Mouse (Mus musculus): Measurements from ENCODE around the gene Taf10. TPM values are rescaled to one million over a fixed set of nuclear protein-coding genes. Genes with fewer than 3 reads are reported as not detected.
A peak's percentile ranks its signal among the peaks of the same experiment; 100 is the strongest.
"Not testable (repeated sequence)": the region's sequence is repeated elsewhere in the genome, so short reads cannot be mapped to it uniquely, and the experiment has no call there.

Taf10 gene
- polyA plus RNA-seq, 1 experiment: 553 TPM

- Histone ChIP-seq H3K27ac (ENCODE audit: control insufficient read depth, insufficient read depth, low read length) (no peak overlapping the region), H3K4me1 (replicated peaks; ENCODE audit: control insufficient read depth, insufficient read depth, low read length) (no peaks in the 10 kb centered on the region), H3K36me3 (ENCODE audit: control insufficient read depth, insufficient read depth, low read length) (no peaks in the 10 kb centered on the region), H3K4me3 (ENCODE audit: control insufficient read depth, insufficient read depth, low read length) (no peak overlapping the region), H3K27me3 (ENCODE audit: control insufficient read depth, insufficient read depth, low read length) (no peaks in the 10 kb centered on the region)
- 51% methylated on average over 51 of the region's 51 CpGs for WGBS
- DNase-seq: no peak
- TF ChIP-seq POLR2A (IDR thresholded peaks at IDR 0.05; ENCODE audit: control insufficient read depth, extremely low read depth, insufficient read depth, low read length, poor library complexity) (no peak), CTCF (IDR thresholded peaks at IDR 0.05; ENCODE audit: borderline replicate concordance, control insufficient read depth, extremely low read depth, insufficient read depth, low read length, poor library complexity) (no peak)
Observed at GRCm38 (mm10) chr7:105761813-105762484, 17.8 kb upstream of the Taf10 start.

DNA sequence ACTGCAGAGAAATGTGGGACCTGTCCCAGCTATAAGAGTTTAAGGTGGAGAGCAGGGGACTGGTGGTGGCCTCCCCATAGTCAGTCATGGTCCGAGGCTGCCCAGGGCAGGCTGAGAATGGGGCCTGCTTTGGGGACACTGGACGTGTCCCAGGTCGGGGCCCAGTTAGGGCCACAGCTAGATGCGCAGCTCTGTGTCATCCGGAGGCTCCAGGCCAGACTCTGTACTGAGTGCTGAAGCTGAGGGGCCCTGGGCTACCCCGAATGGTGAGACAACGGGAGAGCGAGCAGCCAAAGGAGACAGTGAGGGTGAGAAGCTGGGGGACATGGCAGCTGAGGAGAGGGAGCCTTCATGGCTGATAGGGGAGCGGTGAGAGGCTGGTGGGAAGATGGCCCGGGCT, 9.1 kb upstream of the Taf10 start:
- H3K4me1 ChIP-seq (replicated peaks; ENCODE audit: control insufficient read depth, insufficient read depth, low read length): peaks cover 4% of the 10 kb centered on the region
- H3K27ac ChIP-seq (ENCODE audit: control insufficient read depth, insufficient read depth, low read length): no peak overlapping the region

DNA sequence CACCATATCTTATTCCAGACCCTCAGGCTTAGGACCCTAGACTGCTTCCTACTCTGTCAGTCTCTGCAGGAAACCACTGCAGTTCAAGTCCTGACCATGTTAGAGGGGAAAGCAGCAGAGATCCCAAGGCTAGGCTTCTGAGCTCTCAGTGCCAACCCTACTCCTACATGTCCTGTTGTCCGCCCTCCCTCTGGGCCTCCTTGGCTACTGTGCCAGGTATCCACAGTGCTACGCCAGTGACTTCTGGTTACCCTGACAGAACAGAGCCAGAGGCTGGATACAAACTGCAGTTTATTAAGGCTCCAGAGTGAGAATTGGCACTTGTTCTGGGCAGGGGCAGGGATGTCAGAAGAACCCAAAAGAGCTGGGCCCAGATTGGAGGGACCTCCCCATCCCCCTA, 8.6 kb upstream of the Taf10 start:
- WGBS: 96% methylated on average over 2 of the region's 2 CpGs
- no peak overlapping the region for H3K4me3 ChIP-seq (ENCODE audit: control insufficient read depth, insufficient read depth, low read length)
- DNase-seq: no peak

More for the DNA sequence above, 9.1 kb upstream of the Taf10 start:
- Histone ChIP-seq H3K36me3 (ENCODE audit: control insufficient read depth, insufficient read depth, low read length) (no peaks in the 10 kb centered on the region), H3K4me3 (ENCODE audit: control insufficient read depth, insufficient read depth, low read length) (no peak overlapping the region), H3K27me3 (ENCODE audit: control insufficient read depth, insufficient read depth, low read length) (no peaks in the 10 kb centered on the region)
- TF ChIP-seq POLR2A (IDR thresholded peaks at IDR 0.05; ENCODE audit: control insufficient read depth, extremely low read depth, insufficient read depth, low read length, poor library complexity) (no peak), CTCF (IDR thresholded peaks at IDR 0.05; ENCODE audit: borderline replicate concordance, control insufficient read depth, extremely low read depth, insufficient read depth, low read length, poor library complexity) (no peak)
- DNase-seq: no peak
- 99% methylated on average over 10 of the region's 10 CpGs for WGBS

GRCm38 (mm10) chr7:105751491-105752433, 7.6 kb upstream of the Taf10 start, which contains the start of gene Tpp1:
Tpp1 (minus strand) TSS chr7:105752235.
- Histone ChIP-seq H3K4me1 (replicated peaks; ENCODE audit: control insufficient read depth, insufficient read depth, low read length) (peaks cover 4% of the 10 kb centered on the region), H3K27me3 (ENCODE audit: control insufficient read depth, insufficient read depth, low read length) (no peaks in the 10 kb centered on the region), H3K36me3 (ENCODE audit: control insufficient read depth, insufficient read depth, low read length) (no peaks in the 10 kb centered on the region), H3K27ac (ENCODE audit: control insufficient read depth, insufficient read depth, low read length) (0 out of 2 replicates have a peak within 1 kb of the TSS, but pooled peaks have one; percentile 9), H3K4me3 (ENCODE audit: control insufficient read depth, insufficient read depth, low read length) (peak within 1 kb of the TSS; percentile 83)
- DNase-seq: peak; percentile 90
- 24% methylated on average over 20 of the region's 20 CpGs for WGBS
- TF ChIP-seq POLR2A (IDR thresholded peaks at IDR 0.05; ENCODE audit: control insufficient read depth, extremely low read depth, insufficient read depth, low read length, poor library complexity) (no peak), CTCF (IDR thresholded peaks at IDR 0.05; ENCODE audit: borderline replicate concordance, control insufficient read depth, extremely low read depth, insufficient read depth, low read length, poor library complexity) (no peak)

More for the DNA sequence above, 8.6 kb upstream of the Taf10 start:
- H3K36me3 ChIP-seq (ENCODE audit: control insufficient read depth, insufficient read depth, low read length): no peaks in the 10 kb centered on the region
- H3K4me1 ChIP-seq (replicated peaks; ENCODE audit: control insufficient read depth, insufficient read depth, low read length): peaks cover 4% of the 10 kb centered on the region
- TF ChIP-seq POLR2A (IDR thresholded peaks at IDR 0.05; ENCODE audit: control insufficient read depth, extremely low read depth, insufficient read depth, low read length, poor library complexity): no peak
- TF ChIP-seq CTCF (IDR thresholded peaks at IDR 0.05; ENCODE audit: borderline replicate concordance, control insufficient read depth, extremely low read depth, insufficient read depth, low read length, poor library complexity): no peak
- H3K27ac ChIP-seq (ENCODE audit: control insufficient read depth, insufficient read depth, low read length): no peak overlapping the region
- no peaks in the 10 kb centered on the region for H3K27me3 ChIP-seq (ENCODE audit: control insufficient read depth, insufficient read depth, low read length)

GRCm38 (mm10) chr7:105747776-105748175, 3.6 kb upstream of the Taf10 start:
- TF ChIP-seq CTCF (IDR thresholded peaks at IDR 0.05; ENCODE audit: borderline replicate concordance, control insufficient read depth, extremely low read depth, insufficient read depth, low read length, poor library complexity): no peak
- TF ChIP-seq POLR2A (IDR thresholded peaks at IDR 0.05; ENCODE audit: control insufficient read depth, extremely low read depth, insufficient read depth, low read length, poor library complexity): no peak
- H3K4me1 ChIP-seq (replicated peaks; ENCODE audit: control insufficient read depth, insufficient read depth, low read length): peaks cover 14% of the 10 kb centered on the region
- no peak overlapping the region for H3K4me3 ChIP-seq (ENCODE audit: control insufficient read depth, insufficient read depth, low read length)
- no peak for DNase-seq
- 90% methylated on average over 2 of the region's 2 CpGs for WGBS
- no peaks in the 10 kb centered on the region for H3K27me3 ChIP-seq (ENCODE audit: control insufficient read depth, insufficient read depth, low read length)
- 0 out of 2 replicates have a peak, but pooled peaks cover 3% of the 10 kb centered on the region for H3K36me3 ChIP-seq (ENCODE audit: control insufficient read depth, insufficient read depth, low read length)
- no peak overlapping the region for H3K27ac ChIP-seq (ENCODE audit: control insufficient read depth, insufficient read depth, low read length)

DNA sequence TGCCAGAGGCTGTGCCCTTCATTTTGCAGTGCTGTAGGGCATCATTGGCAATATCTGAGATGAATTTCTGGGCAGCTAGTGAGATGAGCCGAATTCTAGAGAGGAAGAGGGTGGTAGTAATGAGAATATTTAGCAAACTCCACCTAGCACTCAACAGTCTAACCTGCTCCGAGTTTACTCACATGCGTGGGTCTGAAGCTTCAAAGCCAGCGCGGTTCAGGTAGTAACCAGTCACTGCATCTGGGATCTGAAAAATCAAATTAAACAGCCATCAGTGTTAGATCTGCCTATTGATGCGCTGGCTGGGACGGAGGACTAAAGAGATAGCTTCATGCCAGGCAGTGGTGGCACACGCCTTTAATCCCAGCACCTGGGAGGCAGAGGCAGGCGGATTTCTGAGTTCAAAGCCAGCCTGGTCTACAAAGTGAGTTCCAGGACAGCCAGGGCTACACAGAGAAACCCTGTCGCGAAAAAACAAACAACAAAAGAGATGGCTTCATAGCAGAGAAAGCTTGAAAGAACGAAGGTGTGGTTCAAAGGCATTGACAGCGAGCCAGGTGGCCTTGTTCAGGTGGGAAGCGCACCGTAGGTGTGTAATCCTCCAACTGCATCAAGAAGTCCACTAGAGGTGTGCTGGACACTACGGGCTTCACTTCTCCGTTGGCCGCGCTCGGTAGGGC, 775 bp downstream of the Taf10 start:
- not testable (repeated sequence) for H3K27ac ChIP-seq (ENCODE audit: control insufficient read depth, insufficient read depth, low read length); H3K27me3 ChIP-seq (ENCODE audit: control insufficient read depth, insufficient read depth, low read length); DNase-seq
- peak overlapping the region; percentile 77 for H3K4me3 ChIP-seq (ENCODE audit: control insufficient read depth, insufficient read depth, low read length)
- WGBS: 33% methylated on average over 20 of the region's 20 CpGs
- peaks cover 25% of the 10 kb centered on the region for H3K36me3 ChIP-seq (ENCODE audit: control insufficient read depth, insufficient read depth, low read length)
- peaks cover 14% of the 10 kb centered on the region for H3K4me1 ChIP-seq (replicated peaks; ENCODE audit: control insufficient read depth, insufficient read depth, low read length)

GRCm38 (mm10) chr7:105742539-105743215, 1.5 kb downstream of the Taf10 start:
- WGBS: 95% methylated on average over 7 of the region's 7 CpGs
- DNase-seq: not testable (repeated sequence)

More at GRCm38 (mm10) chr7:105742539-105743215, 1.5 kb downstream of the Taf10 start:
- peaks cover 15% of the 10 kb centered on the region for H3K4me1 ChIP-seq (replicated peaks; ENCODE audit: control insufficient read depth, insufficient read depth, low read length)
- not testable (repeated sequence) for H3K27me3 ChIP-seq (ENCODE audit: control insufficient read depth, insufficient read depth, low read length); H3K27ac ChIP-seq (ENCODE audit: control insufficient read depth, insufficient read depth, low read length); H3K4me3 ChIP-seq (ENCODE audit: control insufficient read depth, insufficient read depth, low read length)
- peaks cover 25% of the 10 kb centered on the region for H3K36me3 ChIP-seq (ENCODE audit: control insufficient read depth, insufficient read depth, low read length)

Measured in thymus, adult 2 months (tissue).